Mouse (Mus musculus) MN1 (cell line): Measurements from ENCODE around the gene Acads.
"Not testable (repeated sequence)": the region's sequence is repeated elsewhere in the genome, so short reads cannot be mapped to it uniquely, and the experiment has no call there.

Experiments used
- DNase-seq: peaks from one replicate; pipeline ENCODE4 v3.0.0-alpha.2; 2016; ENCODE audit warnings: low spot score

Acads gene

DNA sequence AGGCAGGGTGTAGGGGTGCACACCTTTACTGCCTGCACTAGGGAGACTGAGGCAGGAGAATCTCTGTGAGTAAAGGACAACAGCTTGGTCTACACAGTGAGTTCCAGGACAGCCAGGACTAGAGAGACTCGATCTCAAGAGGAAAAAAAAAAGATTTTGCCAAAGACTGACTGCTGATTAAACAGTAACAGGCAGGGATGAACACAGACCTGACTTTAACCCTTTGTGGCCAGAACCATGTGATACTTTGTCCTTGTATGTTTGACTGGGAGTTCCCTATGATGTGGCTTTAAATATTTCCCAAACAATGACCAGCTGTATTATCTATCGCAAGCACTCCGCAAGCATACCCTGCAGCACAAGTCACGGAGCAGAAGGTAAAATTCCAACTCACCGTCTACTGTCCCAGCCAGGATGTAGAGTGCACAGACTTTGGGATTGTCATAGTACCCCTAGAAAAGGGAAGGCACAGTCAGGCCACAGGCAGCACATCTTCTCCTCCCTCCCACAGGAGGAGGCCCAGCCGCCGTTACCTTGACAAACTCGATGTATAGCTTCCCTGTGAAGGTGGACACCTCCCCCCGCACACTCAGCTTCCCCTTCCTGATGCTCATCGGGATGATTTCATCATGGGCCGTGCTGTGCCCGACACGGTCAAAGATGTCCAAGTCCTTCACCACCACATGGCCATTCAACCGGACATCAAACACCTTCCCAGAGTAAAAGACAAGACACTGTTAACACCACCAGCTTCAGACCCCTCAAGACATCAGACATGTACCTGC is 30.7 kb upstream of the Acads start:
- DNase-seq, result no peak

DNA sequence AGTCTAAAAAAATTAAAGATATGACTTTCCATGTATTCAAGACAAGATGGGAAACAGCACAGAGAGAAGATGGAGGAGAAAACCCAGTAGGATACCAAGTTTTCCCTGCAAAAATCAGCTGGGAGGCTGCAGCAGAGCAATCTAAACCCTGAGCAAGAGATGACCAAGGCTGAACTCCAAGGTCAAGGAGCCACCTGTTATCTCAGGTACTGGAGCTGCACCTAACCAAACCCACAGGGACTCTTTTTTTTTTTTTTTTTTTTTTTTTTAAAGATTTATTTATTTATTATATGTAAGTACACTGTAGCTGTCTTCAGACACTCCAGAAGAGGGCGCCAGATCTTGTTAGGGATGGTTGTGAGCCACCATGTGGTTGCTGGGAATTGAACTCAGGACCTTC is 29.7 kb upstream of the Acads start:
- DNase-seq, result not testable (repeated sequence)

DNA sequence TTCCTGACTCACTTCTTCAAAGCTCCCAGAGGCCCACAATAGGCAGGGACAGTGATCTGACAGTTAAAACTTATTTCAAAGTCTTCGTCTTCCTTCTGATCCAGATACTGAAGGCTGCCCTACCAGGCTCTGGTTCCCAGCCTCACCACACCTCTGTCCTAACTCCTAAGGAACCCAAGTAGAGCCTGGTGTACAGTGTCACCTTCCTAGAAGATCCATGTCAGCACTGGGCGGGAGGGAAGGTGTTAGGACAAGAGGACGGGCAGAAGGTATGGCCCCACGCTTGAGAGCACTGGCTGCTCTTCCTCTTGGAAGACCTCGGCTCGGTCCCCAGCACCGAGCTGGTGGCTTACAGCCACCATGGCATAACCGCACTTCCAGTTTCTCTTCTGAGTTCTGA is 29.2 kb upstream of the Acads start:
- DNase-seq, result no peak

DNA sequence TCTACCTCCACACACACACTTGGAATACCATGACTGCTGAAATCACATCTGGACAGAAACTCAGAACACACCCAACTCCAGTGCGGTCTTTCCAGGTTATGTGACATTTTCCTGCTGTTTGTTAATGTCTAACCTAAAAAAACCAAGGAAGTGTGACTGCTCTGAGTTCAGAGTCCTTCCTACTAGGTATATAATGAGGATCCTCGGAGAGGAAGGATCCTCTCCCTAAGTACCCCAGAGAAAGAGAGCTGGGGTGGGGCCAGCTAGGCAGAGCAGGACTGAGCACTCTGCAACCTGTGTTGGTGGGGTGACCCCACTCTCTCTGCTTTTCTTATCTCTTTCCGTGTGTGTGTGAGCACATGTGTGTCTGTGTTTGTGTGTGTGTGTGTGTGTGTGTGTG is 28.2 kb upstream of the Acads start:
- DNase-seq, result no peak

DNA sequence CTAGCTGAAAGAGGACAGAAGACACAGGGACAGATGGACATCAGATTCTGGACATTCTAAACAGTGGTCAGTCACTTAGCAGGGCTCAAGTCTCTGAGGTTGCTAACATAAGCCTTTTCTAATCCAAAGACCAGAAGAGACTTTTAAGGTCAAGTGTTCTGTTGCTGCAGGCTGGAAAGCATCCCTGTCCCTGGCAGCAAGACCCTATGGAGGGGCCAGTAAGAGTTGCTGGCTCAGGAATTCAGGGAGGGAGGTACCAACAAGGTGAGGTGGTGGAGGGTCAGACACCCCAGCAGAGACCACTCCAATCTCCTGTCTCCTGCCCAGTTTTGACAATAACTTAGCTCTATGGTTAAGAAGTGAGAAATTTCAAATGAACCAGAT is 27.6 kb upstream of the Acads start:
- no peak for DNase-seq

DNA sequence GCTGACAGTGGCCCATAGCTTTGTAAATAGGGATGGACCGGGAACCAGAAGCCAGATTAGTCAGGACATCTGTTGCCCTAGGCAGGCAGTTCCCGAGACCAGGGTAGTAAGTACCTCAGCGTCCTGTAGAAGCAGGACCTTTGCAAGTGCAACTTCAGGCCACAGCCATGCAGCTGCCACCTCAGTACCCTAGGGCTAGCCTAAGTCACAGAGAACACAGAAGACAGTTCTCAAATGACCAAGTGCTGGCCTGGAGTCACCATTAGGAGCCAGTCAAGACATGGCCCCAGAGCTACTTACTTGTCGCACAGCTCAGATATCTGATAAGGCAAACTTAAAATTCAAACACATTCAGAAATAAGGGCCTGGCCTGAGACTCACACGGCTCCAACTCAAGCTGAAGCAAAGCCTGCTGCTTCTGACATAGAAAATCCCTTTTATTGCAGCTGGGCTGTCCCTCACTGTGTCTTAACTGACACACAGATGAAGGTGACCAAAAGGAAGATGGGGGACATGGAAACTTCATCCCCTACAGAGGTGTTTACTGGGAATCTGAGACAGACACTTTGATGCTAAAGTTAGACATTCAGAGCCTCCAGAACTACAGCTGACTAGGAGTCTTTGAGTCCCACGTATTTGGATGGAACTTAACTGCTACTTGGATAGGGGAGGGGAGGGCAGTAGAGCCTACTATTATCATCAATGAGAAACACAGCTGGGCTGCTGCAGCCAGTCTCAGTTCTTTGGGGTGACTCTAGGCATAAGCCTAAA is 27.0 kb upstream of the Acads start:
- DNase-seq, result no peak

DNA sequence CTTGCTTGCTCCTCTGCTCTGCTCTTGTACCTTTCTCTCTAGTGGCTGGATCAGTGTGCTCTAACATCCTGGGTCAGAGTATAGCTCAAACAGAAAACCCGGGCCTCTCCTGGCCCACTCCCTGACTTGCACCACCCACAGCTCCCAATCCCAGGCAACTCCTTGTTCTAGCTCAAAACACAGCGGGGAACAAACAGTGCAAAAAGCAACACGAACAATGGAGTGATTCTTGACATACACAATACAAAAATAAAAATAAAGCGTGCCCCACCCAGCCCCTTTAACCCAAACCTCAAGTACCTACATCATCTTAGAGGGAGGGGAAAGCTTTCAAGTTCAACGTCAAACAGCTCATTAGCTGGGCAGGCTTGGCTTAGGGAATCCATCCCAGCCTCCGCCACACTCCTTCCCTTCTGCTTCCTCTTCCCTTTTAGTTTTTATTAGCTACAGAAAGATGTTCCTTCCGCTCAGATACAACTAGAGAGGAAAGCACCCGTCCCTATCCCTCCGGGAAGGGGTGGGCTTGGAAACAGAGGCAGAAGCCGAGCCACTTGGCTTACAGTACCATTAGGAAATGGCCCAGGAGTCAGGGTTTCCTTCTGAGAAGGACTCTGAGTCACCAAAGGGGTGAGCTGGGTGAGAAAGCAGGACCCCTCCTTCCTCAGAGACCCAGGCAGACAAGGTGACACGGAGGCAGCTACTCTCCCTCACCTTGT is 26.3 kb upstream of the Acads start:
- DNase-seq, result no peak

DNA sequence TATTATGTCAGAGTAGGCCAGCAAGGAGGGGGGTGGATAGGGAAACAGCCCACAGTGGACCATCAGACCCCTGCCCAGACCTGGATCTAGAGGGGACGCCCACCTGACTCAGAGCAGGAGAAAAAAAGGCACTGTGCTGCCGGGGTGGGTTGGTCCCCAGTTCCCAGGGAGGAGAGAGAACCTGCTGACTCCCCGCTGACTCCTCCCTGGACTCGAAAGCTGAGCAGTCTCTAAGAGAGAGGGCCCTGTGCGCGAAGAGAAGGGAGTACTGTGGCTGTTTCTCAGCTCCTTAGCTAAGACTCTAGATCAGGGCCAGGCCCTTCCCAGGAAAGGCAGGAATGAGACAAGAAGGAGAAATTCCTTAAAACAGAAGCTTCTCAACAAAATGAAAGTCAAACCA is 25.3 kb upstream of the Acads start:
- DNase-seq, result no peak

DNA sequence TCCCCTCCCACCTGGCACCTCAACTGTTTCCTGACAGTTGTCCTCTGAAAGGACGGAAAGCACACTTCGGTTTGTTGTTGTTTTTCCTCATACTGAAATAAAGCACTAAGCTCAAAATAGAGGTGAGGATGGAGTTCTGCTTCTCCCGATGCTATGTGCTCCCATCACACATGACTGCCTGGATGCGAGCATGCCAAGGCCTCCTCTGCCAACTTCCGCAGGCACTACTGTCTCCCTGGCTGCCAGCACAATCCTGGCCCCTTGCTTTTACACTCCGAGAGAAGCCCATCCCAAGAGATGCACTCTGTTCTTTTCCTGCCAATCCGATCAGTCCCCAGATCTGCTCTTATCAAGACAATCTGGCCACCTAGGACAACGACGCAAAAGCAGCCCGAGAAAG is 24.4 kb upstream of the Acads start:
- DNase-seq, result no peak

DNA sequence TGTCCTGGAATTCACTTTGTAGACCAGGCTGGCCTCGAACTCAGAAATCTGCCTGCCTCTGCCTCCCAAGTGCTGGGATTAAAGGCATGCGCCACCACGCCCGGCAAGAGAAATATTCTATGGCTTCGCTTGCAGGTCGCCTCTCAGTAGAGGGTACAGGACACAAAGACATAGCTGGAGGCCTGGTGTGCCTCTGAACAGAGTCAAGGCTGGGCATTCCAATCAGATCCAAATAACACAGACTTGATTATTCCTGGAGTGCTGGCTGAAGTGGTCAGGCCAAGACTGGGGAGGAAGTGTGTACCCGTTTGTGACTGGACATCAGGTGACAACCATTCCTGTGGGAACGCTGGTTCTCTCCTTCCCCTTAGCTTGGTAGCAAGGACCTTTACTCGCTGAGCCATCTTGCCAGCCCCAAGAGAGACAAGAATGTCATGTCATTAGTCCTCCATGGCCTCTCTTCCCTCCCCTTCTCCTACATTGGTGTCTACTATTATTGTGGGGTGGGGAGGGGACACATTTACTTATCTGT is 23.1 kb upstream of the Acads start:
- no peak for DNase-seq

DNA sequence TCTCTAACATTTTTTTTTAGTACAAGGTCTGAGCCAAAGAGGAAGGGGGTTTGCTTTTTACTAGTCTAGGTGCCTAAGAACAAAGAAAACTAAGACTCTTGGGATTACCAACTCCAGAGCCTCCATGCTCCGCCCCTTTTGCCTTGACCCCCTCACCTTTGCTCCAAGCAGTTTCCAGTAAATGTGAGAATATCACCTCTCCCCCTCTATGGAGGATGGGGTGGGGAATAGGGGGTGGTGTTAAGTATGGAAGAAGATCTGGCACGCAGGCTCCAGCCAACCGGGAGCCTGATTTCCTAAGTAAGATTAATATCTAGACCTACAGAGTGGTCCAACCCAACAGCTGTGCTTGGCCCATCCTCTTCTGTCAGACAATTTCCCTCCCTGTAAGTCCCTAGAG is 21.6 kb upstream of the Acads start:
- no peak for DNase-seq

DNA sequence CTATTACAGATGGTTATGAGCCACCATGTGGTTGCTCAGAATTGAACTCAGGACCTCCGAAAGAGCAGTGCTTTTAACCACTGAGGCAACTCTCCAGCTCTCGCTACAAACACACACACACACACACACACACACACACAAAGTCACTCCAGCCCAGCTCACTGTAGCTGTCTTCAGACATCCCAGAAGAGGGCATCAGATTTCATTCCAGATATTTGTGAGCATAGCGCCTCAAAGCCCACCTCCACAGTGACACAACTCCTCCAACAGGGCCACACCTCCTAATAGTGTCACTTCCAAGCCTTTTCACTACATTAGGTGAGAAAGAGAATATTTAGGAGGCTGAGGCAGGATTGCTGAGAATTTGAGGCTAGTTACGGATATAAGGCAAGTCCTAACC is 20.0 kb upstream of the Acads start:
- no peak for DNase-seq

DNA sequence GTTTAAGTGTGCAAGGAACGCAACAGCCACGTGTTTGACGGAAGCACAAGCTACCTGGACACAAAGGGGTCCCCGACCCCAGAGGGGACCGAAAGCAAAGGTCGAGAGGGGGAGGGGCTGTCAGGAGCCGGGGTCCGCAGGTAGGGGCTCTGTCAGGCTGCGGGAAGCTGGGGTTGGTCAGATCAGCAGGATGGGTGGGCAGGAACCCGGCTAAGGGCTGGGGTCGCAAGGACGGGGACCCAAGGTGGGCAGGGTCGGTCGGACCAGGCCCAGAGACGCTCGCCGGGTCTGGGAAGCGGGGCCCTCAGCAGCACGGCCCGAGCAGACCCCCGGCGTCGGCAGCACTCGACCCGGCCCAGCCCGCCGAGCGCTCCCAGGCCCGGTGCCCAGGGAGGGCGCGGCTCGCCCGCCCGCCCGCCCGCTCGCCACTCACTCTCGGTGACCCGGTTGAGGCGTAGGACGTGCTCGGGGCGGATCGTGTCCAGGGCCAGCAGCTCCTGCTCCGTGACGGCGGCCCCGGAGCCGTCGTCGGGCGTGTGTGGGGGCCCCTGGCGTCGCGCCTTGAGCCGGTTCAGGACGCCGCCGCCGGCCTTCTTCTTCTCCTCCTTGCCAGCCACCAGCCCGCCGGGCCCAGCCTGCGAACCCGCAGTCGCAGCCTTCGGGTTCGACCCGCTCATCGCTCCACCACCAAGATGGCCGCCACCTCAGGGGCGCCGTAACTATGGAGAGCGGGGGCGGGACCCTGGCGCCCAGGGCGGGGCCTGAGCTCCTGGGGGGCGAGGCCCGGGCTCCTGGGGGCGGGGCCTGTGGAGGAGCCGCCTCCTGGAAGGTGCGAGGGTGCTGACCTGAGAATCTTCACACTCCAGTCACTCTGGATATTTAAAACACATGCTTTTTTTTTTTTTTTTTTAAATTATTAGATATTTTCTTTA is 15.4 kb upstream of the Acads start, which contains the start of gene Unc119b:
Gene Unc119b, minus strand, starts transcription at position 742 of the 932 bp plus-strand sequence.
- DNase-seq, result peak; percentile 77

DNA sequence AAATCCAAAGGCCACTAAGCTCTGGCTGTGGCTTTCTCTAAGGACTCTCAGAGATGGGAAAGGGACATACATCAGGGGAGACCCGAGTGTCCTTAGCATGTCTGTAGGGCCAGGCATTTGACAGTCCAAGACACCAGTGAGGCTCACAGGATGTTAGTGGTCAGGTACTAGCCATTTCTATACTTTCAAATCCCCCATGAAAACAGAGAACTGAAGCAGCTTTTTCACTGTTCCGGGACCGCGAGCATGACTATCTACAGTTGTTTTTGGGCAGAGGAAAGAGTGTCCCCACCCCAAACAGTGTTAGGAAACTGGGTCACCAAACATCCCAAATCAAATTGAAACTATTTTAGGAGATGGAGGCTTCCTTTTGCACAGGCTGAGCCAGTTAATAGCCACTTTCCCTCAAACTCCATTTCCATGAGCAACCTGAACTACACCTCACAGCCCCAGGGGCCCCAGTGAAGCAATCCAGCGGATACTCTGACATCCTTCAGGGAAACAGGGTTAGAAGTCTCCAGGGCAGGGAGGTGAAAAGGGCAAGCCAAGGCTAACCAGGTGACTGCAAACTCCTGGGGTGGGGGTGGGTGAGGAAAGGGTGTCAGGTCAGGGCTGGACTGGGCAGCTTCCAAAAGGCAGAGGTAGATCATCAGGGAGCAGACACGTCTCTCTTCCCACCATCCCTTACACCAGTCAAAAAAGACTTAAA is 14.4 kb upstream of the Acads start:
- no peak for DNase-seq

DNA sequence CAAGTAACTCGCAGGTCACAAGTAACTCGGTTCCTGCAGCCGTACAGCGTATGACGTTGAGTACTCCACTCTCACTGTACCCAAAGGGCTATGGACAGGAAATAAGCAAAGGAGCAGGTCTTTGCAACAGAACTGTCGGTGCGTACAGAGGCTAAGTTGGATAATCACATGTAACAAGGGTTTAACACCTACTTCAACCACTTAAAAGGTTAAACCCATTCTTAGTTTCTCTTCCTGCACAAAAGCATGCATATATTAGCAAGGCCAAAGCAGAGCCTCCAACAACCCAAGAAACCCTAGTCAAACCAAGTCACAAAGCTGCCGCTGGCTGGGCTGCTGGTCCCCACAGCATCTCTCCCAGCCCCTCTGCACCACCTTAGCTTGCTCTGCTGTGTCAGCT is 13.3 kb upstream of the Acads start:
- no peak for DNase-seq

DNA sequence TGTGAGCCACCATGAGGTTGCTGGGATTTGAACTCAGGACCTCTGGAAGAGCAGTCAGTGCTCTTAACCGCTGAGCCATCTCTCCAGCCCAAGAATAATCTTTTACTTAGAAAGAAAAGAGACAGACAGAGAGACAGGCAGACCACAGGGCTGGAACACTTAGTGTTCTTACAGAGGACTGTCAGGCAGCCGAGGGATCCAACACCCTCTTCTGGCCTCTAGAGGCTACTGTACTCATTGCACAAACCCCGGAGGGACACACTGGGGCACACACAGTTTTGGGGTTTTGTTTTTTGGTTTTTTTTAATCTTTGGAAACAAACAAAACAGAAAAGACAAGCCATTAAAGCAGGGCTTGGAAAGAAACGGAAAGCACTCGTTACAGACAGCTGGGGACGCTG is 10.2 kb upstream of the Acads start:
- DNase-seq, result no peak

DNA sequence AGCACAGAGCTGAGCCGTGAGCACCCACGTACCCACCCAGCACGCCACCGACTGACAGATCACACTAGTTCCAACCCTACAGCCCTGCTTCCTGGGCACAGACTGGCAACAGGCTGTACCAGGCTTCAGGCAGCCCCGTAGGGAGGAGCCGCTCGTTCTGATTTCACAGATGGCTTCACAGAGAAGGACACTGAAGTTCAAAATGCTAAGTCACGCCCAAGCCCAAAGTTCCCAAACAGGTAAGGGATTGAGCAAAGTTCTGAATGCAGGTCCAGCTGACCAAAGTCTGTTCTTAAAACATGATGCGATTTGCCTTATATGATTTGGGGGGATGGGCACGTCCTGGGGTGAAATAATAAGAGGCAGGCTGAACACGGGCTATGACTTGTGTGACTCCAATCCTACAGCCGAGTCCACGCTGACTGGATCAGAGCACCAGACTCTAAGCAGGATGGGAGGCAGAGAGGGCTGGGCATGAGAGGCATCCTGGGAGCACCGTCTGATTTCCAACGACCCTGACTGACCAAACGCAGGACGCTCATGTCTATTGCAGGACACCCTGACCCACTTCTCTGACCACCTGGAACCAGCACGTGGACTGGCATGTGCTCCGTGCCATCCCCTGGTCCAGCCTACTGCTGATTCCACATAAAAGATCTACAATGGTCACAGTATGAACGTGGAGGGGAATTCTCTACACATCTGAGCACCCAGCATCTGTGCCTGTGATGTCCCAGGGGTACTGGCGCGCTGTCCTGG is 8.5 kb upstream of the Acads start:
- no peak for DNase-seq

DNA sequence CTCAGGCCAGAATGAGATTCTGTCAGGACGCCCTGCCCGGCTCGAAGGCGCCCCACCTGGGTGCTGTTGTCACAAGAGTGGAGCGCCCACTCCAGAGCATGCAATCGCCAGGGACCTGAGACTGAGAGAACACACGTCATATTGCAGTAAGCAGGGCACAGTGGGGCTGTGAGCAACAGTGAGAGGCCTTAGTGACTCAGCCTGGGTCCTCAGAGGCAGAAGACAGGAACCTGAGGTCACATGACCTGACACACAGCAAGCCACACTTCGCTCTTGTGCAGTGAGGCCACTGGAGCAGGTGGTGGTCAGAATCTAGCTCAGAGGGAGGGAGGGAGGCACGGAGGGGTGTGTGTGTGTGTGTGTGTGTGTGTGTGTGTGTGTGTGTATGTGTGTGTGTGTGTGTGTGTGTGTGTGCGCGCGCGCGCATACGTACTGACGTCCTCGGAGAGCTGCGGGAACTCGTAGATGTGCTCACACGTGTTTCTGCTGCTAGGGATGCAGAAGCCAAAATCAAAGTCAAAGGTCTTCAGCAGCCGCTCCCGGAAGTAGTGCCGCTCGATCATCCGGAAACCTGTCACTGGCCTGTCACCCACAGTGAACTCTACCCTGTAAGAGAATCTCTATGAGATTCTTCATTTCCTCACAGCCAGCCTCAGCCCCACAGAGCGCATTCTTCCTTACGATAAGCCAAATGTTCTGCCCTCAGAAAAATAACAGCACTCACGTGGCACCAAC is 7.6 kb upstream of the Acads start:
- peak; percentile 29 for DNase-seq

DNA sequence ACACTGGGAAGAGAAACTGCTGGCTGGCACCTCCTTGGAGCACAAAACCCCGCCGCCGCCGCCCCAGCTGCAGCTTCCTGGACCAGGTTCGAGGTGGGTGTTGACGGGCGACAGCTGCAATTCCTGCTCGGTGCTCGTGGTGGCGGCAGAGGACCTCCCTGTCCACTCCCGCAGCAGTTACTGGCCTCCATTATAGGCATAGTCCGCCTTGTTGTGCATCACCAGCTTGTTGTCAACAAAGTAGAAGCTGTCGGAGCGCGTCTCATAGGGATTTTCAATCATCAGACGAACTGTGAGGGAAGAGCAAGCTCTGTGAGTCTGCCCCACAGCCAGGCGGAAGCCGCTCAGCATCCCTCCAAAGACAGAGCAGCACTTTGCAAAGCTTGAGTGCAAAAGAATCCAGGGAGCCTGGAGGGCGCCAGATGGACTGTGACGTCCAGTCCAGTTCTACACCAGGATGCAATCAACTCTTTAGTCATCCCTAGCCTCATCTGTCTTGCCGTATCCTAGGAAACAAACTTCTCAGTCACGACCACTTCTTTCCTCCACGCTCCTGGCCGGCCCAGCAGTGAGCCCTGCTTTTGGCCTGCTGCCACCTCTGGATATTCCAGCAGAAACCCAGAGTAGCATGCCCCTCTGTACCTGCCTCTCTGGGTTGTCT is 6.2 kb upstream of the Acads start:
- peak; percentile 70 for DNase-seq
